Mouse (Mus musculus): Measurements from ENCODE around the gene Nemf. TPM values are rescaled to one million over a fixed set of nuclear protein-coding genes. Genes with fewer than 3 reads are reported as not detected.
"Not testable (repeated sequence)": the region's sequence is repeated elsewhere in the genome, so short reads cannot be mapped to it uniquely, and the experiment has no call there.

Gene Nemf
- total RNA-seq (2021), result 10 to 100 TPM; 17.1 to 20.8 TPM
- long read RNA-seq, experiment 1, full-length matches to known transcripts, result 6 of 62 reads
- long read RNA-seq, experiment 1, partial matches to known transcripts, result 25 of 62 reads
- long read RNA-seq, experiment 1, other reads (novel, unspliced or antisense), result 31 of 62 reads
- long read RNA-seq, experiment 2, full-length matches to known transcripts, result 17 of 51 reads
- long read RNA-seq, experiment 2, partial matches to known transcripts, result 20 of 51 reads
- long read RNA-seq, experiment 2, other reads (novel, unspliced or antisense), result 14 of 51 reads

DNA sequence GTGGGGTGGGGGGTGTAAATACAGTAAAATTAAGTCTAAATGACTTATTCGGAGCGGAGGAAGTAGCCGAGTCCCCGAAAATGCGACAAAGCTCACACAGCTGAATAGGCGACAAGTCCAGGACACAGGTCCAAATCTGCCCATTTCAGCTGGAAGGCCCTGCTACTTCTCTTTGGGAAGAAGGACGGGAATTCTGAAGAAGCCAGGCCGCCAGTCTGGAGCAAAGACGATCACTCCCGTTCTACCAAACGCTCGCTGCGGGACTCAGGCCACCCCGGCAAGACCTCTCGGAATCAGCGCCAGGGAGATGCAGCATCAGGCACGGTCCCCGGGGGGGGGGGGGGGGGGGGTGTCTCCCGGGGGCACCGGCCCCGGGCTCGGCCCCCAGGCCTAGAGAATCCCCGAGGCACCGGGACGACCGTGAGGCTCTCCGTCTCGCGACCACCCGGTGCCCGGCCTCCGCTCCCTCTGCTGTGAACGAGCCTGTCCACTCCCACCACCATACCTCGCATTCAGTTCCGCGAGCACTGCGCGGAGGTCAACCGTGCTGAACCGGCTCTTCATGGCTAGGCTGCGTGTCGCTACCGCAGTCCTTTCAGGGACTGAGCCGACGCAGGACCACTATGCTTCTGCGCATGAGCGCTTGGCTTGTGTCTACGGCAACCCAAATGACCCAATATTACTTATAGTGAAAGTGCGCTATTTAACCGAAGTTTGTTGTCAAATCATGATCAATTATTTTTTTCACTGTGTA is at the start of gene Nemf:
Gene Nemf, minus strand, starts transcription at position 620 of the 754 bp plus-strand sequence.
- DNase-seq, result peak; percentile 81

DNA sequence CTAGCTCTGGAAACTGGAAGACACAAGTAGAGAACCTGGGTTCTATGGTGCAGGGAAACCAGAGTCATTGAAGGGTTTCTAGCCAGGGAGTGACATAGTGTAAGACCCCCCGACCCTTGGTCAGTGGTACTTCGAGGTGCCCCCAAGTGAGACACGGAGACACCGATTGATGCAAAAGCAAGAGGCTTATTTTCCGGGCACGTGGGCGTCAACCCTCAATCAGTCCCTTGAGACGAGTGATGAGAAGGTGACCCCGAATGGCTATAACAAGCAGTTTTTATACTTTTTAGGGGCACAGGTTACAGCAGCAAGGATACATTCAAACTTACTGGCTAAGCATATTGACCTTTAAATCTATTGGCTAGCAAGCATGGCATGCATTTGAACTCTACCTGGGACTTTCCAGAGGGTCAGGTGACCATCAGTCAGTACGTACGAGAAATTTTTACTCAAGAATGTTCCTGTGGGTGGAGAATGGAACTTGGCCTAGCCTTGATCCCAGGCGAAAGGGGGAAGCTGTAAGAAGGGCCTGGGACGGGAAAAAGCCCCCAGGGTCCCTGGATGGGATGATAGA is 45.7 kb upstream of the Nemf start:
- no peak for DNase-seq

DNA sequence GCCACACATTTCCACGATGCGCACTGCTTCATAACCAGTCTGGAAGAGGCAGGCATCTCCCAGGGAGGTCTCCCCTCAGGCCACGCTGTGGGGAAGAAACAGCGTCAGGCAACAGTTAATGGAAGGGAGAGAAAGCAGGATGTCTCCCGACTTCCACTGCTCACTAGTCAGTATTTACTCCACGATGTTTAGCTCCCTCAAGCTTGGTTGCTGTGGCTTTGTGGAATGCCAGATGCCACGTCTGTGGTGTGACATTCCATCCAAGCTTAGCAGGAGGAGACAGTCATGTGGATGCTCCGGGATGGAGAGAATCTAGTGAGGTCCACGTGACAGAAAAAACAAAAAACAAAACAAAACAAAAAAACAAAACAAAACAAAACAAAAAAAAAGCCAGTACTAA is 45.1 kb upstream of the Nemf start:
- DNase-seq, result no peak

DNA sequence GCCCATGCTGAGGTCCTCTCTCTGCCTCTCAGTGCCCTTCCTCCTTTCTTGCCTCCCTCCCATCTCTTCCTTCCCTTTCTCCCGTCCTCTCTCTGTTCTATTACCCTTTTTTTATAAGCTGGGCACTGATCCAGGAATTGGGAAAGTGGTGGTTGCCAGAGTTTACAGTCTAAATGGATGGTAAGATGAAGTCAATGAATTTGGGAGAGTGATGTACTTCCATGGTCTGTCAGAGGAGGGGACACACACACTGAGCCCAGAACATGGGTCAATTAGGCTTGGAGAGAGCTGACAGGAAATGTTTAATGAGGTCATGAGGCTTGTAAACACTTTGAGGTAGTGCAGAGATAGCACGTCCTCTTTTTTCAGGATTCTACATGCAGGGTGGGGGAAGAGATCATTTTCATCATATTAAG is 43.9 kb upstream of the Nemf start:
- no peak for DNase-seq

DNA sequence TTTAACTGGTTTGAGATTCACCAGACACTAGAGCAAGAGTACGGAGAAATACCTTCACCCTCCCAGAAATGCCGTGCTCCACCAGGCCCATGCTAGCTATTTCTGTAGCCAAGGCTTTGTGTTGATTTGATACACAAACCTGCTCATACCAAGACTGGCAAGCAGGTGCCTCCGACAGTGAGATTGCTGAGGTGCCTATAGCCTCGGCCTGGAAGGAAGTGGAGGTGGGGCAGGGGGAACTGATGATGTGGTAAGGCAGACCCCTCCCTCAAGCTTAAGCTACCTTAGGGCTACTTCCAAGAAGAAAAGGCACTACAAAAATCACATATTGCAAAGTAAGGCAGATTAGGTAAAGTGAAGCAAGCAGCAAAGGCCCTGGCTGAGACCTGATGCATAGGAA is 43.4 kb upstream of the Nemf start:
- DNase-seq, result no peak

DNA sequence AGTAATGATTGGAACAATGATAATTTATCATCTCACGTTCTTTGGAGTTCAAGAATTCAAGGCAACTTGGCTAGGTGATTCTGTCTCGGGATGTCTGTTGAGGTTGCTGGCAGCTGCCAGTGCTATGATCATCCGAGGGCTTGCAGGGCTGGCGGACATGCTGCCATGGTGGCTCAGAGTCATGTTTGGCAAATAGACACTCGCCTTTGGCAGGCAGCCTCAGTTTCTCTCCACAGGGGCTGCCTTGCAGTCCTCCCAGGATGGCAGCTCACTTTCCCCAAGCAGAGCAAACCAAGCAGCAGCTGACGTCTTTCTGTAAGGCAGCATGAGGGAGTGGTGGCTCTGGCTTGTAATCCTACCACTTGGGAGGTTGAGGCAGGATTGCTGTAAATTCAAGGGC is 37.5 kb upstream of the Nemf start:
- peak; percentile 17 for DNase-seq

DNA sequence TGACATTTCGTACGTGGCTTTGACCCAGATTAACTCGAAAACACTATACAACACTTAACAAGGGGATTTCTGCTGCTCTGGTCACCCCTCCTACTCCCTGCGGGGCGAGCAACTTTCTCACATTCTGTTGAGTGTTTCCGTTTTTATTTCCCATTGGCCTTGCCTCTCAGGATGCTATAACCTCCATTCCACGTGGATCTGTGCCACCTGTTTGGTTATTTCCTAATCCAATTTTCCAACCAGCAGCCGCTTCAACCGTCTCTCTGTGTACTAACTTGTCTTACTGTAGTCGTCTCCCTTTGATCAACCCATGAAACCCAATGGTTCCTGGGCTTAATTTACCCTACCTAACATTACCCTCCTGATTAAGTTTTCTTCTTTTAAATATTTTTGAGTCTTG is 36.1 kb upstream of the Nemf start:
- DNase-seq, result no peak

DNA sequence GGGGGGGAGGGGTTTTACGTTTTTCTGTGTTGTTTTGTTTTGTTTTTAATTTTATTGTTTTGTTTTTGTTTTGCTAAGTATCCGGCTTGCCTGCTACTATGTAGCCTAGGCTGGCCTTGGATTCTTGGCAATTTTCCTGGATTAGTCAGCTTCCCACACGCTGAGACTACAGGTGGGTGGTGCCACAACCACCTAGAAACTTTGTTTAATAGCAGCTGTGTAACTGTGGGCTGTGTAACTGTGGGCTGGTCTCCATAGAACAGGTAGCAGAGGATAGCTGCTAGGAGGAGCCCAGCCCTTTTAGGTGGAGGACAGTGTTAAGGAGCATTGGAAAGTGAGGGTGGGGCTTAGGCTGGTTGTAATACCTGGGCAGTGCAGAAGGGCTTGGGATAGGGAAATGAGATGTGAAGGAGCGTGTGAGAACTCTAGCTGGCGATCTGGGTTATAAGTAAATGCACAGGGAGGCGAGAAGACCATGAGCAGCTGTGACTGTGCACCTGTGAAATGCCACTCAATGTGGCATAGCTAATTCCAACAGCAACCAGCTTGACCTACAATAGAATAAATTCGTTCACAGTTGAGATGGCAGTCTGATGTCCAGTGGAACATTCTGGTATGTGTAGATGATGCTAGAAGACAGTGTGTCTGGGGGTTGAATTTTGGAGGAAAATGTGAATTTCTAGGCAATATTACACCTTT is 33.2 kb upstream of the Nemf start:
- no peak for DNase-seq

DNA sequence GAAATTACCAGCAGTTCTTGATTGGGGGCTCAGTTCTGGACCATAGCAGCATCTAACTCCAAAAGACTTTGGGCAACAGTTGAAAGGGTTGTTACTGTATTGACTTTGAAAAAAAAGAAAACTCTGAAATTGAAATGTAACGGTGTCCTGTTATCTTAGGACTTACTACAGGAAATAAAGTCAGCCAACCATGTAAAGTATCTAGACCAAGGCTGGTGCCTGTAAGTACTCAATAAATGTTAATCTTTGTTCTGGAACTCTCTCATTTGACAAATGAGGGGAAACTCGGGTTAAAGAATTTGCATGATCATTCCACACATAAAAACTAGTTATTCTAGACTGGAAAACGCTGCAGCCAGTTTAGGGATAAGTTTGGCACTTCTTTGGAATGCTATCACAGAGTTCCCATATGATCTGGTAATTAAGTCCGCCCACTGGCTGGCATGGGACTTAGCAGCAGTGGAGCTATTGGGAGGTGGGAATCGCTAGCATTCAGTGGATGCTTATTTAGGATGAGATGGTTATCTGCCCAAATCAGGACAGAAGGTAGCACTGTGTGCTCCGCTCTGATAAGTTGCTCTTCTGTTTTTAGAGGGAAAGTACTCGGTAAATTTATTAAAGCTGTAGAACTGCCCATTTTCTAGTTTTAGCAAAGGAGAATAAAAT is 32.4 kb upstream of the Nemf start:
- no peak for DNase-seq

DNA sequence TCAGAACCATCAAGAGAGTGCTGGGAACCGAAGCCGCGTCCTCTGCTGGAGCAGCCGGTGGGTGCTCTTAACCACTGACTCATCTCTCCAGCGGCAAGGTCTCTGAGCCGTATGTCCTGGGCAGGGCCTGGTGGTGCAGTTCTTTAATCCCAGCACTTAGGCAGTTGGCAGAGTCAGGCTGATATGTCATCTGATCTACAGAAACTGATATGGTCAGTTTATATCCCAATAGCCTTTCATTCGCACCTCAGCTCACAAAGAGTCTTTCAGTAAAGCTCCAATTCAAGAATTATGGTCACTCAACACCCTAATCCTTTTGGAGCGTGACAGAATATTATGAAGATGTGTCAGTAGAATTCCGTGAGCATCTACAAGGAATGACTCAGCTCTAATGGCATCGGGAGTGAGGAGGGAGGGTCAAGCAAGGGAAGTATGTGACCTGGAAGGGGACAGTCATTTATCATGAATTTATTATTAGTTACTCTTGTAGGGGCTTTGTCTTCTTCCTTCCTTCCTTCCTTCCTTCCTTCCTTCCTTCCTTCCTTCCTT is 31.4 kb upstream of the Nemf start:
- no peak for DNase-seq

DNA sequence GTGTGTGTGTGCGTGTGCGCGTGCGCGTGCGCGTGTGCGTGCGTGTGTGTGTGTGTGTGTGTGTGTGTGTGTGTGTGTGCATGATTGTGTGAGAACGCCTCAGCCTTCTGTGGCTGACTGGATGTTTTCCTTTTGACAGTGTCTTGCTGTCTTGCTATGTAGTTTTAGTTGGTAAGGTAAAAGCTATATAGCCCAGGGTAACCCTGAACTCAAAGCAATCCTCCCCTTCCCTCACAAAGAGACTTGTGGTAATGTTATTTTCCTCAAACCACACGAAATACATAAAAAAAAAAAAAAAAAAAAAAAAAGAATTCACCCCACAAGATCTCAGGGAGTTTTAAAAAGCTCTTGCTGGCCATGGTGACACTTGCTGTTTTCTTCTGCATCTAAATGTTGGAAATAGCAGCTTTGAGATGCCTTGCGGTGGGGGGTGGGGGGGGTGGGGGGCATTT is 29.3 kb upstream of the Nemf start:
- not testable (repeated sequence) for DNase-seq

DNA sequence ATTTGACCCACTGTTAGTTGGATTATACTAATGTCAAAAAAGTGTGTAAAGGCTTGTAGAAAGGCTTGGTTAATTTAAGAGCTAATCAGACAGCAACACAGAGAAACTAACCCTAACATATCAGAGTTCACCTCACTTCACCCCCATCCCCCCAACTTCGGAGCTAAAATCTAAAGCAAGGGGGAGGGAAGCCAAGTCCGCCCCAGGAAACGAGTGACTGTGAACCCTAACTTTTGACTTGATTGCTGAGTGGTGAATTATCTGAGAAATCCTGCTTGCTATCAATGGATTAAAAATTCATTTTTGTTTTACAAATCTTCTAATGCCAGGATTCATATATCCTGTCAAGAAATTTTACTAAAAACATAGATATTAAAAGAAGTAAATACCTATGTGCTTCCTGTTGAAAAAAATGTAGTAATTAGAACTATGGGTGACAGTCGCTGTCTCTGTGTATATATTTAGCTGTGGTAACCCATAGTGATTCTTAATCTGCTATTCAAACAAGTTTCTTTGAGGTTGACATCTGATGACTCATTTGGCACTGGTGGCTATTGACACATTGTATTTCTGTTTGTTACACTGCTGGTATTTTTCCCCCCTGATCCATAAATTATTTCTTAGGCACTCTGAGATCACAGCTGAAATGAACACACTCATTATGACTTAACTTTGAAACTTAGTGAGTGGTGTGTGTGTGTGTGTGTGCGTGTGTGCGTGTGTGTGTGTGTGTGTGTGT is 28.7 kb upstream of the Nemf start:
- DNase-seq, result no peak

DNA sequence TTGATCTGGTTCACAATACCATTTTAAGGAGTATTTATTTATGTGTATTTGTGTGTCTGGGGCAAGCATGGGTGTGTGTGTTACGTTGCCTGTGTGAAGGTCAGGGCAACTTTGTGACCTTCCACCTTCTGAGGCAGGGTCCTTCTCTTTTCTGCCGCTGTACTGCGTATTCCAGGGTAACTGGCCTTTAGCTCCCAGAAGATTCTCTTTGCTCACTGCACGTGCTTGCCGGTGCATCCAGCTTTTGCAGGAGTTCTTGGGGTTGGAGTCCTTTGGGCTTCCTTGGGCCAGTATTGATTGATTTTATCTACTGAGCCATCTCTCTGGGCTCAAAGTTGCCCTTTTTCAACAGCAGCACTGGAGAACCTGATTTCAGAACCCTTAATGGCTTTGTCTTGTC is 27.6 kb upstream of the Nemf start:
- no peak for DNase-seq

DNA sequence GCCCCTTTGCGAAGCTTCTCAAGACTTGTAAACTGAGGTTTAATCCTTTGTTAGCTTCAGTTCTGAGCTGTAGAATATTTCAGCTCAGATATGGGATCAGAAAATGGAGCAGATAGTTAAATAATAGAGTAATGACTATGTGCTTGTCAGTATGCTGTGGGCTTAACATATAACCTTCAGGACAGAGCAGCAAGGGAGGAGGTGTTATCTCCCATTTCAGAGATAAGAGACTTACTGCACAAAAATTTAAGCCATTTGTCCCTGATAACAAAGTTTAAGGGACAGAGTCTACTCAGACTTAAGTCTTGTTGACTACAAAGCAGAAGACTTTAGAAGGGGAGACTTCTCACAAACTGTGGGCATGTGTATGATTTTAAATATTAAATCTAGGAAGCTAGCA is 25.9 kb upstream of the Nemf start:
- DNase-seq, result no peak

DNA sequence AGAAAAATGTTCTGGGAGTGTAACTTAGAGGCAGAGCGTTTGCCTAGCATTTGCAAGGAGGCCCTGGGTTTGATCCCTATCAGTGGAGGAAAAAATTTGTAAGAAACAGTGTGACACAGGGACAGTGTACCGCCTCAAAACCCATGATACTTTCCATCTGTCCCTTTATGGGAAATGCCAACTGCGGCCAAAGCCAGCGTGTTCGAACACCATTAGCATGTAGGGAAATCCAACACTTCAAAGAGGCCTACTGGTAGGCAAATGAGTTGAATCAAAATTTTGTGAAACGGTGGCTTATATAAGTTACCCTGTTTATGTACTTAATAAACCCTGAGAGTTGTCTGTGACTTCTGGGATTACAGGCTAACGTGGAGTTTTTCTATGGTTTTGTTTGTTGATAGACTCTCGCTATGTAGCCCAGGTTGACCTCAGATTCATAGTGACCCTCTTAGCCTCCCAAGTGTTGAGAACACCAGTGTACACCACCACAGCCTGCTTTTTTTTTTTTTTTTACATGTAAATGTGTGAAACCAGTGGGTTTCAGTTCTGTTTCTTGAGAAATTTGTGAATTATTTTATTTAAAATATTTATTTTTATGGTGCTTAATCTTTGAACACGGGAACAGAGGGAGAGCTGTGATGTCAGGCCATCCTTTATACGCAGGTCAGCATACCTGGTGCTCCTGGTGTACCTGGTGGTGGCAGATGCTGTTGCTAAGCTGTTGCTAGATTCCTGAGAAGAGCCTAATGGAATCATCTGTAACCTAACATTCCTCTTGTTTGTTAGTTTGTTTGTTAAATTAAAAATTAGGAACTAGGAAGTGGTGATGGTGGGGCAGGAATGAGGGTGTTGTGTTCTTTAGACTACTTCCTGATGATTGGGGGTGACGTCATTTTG is 21.8 kb upstream of the Nemf start:
- no peak for DNase-seq

DNA sequence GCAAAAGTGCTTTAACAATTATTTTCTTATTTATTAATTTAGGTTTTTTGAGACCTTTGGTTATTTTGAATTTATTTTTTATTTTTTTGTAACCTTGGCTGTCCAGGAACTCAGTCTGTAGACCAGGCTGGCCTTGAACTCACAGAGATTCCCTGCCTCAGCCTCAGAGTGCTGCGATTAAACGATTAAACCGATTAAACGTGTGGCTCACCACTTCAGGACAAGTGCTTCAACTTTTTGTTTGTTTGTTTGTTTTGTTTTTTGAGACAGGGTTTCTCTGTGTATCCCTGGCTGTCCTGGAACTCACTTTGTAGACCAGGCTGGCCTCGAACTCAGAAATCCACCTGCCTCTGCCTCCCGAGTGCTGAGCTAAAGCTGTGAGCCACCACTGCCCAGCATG is 20.7 kb upstream of the Nemf start:
- not testable (repeated sequence) for DNase-seq

DNA sequence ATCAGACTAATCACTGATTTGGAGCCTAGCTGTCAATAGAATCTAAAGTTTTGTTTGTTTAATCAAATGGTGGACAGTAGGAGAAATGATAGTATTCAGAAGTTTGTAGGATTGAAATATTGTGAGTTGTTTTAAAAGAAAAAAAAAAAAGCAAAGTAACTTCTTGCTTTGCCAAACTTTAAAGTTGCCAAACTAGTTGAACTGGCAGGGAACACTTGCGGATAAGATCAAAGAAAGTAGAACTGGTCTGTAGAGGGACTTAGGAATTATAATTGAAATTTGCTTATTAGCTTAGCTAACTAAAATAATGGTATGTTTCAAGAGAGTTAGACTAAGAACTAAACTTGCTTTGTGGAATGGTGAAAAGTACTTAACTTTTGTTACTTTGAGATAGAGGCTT is 20.2 kb upstream of the Nemf start:
- no peak for DNase-seq

DNA sequence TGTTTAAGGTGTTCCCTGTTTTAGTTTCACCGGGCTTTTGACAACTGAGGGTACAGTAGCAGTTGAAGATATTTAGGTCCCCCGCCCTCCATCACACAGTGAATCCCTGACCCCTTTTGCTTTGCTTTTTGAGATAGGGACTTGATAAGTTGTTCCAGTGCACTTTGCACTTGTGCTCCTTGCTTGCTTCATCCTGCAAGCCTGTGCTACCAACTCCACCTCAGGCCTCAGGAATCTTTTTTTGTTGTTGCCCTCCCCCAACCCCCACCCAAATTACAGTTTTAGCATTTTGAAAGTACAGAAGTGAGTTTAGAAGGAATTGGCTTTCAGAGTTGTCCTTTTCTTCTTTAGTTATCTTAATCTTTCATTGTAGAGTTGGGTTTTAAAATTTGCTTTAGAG is 19.2 kb upstream of the Nemf start:
- DNase-seq, result no peak

DNA sequence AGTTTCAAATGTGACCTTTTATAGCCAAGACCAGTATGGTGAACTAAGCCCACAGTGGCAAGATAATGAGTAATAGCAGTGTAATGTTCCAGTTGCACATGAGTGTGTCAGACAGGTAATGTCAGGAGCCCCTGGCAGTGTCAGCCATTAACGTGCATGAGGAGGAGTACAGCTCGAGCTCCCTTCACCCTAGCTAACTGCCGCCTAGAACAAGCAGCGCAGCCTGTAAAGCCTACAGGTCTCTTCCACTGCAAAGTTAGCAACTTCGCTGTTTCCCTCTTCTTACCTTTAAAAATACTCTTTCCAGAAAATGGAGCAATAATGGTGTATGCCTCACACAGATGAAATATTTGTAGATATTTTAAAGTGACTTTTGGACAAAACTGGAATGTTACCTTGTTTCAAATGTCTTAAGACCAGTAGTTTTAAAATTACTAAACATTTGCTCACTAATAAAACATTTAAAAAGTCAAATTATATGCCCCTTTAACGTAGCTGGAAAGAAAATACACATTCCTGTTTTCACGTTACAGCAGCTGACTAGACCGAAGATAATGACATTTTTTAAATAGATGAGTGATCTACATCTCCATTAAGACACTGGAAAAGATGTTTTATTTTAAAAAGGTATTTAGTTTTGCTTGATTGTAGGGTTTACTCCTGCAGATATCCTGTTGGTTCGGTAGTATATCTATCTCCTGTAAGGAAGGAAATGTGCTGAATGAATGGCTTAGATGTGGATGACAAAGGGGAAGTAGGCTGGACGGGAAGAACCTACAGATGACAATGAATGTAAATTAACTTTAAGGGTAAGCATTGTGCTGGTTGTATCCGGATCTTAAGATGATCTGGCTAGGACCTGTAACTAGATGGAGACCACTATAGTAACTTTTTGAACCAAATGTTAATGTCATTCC is 17.1 kb upstream of the Nemf start:
- no peak for DNase-seq
